Mouse (Mus musculus) liver, embryonic 14.5 days (tissue): Measurements from ENCODE around the gene Asna1. TPM values are rescaled to one million over a fixed set of nuclear protein-coding genes. Genes with fewer than 3 reads are reported as not detected.

Source experiments
- ATAC-seq: fragments of 200-750 bp; cut with Nextera tagmentation; 2 replicates; pipeline ENCODE4 v1.8.0; 2017; ENCODE audit warnings: moderate number of reproducible peaks, mild to moderate bottlenecking, moderate library complexity; ENCODE audit not compliant: insufficient read depth
- DNase-seq, 3 experiments: peaks; one replicate each; pipeline ENCODE4 v3.0.0-alpha.2; 2012 to 2013; ENCODE audit warnings: low read depth in 3 of 3, low spot score in 3 of 3
- H3K27ac ChIP-seq: fragments of 300-500 bp; sonication (generic); 2 replicates; pipeline ENCODE4 v1.5.1; 2014; ENCODE audit warnings: moderate library complexity, mild to moderate bottlenecking, control low read depth, inconsistent platforms
- H3K27me3 ChIP-seq: fragments of 300-500 bp; sonication (generic); 2 replicates; pipeline ENCODE4 v1.6.1; 2014; ENCODE audit warnings: mild to moderate bottlenecking, low read length, moderate library complexity; ENCODE audit not compliant: control insufficient read depth, insufficient read depth
- H3K36me3 ChIP-seq: fragments of 300-500 bp; sonication (generic); replicated peaks from 2 replicates; pipeline ENCODE4 v1.6.1; 2014; ENCODE audit warnings: low read depth; ENCODE audit not compliant: control insufficient read depth, insufficient read depth
- H3K4me1 ChIP-seq, 2 experiments: fragments of 200-500 bp in 1 of 2; fragments of 300-500 bp in 1 of 2; sonication (generic) in 1 of 2; replicated peaks; 2 replicates each; pipeline ENCODE4 v1.6.1; 2012 to 2014; ENCODE audit warnings: antibody characterized with exemption in 1 of 2, inconsistent platforms in 1 of 2, low read length in 1 of 2; ENCODE audit not compliant: control insufficient read depth in 2 of 2, insufficient read depth in 2 of 2
- H3K4me2 ChIP-seq: fragments of 300-500 bp; sonication (generic); 2 replicates; pipeline ENCODE4 v1.6.1; 2014; ENCODE audit warnings: low read depth, mild to moderate bottlenecking, control low read depth, moderate library complexity
- H3K4me3 ChIP-seq, 2 experiments: fragments of 200-500 bp in 1 of 2; fragments of 300-500 bp in 1 of 2; sonication (generic) in 1 of 2; 2 replicates each; pipeline ENCODE4 v1.5.1; 2012 to 2014; ENCODE audit warnings: low read depth in 2 of 2, low read length in 2 of 2, mild to moderate bottlenecking in 2 of 2, control low read depth in 1 of 2, inconsistent platforms in 1 of 2, moderate library complexity in 1 of 2; ENCODE audit not compliant: insufficient read depth in 1 of 2
- H3K9ac ChIP-seq: fragments of 300-500 bp; sonication (generic); replicated peaks from 2 replicates; pipeline ENCODE4 v1.6.1; 2014; ENCODE audit warnings: mild to moderate bottlenecking, control low read depth, moderate library complexity
- H3K9me3 ChIP-seq: fragments of 300-500 bp; sonication (generic); 2 replicates; pipeline ENCODE4 v1.6.1; 2016; ENCODE audit warnings: low read length, mixed read lengths; ENCODE audit not compliant: control insufficient read depth
- CTCF ChIP-seq: IDR thresholded peaks from 2 replicates; pipeline ENCODE4 v1.5.1; 2016; ENCODE audit warnings: antibody characterized with exemption, low read depth, control low read depth
- EP300 ChIP-seq: IDR thresholded peaks from 2 replicates; pipeline ENCODE4 v1.6.1; 2016; ENCODE audit warnings: antibody characterized with exemption, low read depth
- whole genome bisulfite sequencing: fragments of 180-500 bp; shearing (Covaris S2); extraction: QIAGEN DNeasy Blood & Tissue Kit; methylation state at CpG from one replicate; pipeline ENCODE4 v1.1.7; 2014; ENCODE audit not compliant: insufficient replicate concordance; 5-methylcytosine and 5-hydroxymethylcytosine counted together
- polyA plus RNA-seq, 2 experiments: library from polyadenylated mRNA; depleted of rRNA in 1 of 2; stranded (reverse) in 1 of 2; unstranded in 1 of 2; fragments of >200 nt; fragmentation: Nextera tagmentation in 1 of 2; extraction: Ambion mirVana in 1 of 2; gene quantifications; 2 replicates each; pipeline versions ENCODE4 v1.2.1 to v1.2.3; 2012 to 2014

Gene Asna1
- polyA plus RNA-seq, 2 experiments = 56.9 to 85.3 TPM

- 0% methylated on average over 68 of the region's 68 CpGs for WGBS
- peak within 1 kb of the TSS; percentile 61 for H3K27ac ChIP-seq
- peak; percentile 75 to 86 (median 82) for DNase-seq
- no peaks in the 10 kb centered on the region for H3K27me3 ChIP-seq
- TF ChIP-seq EP300 (no peak), CTCF (peak; percentile 25; the same call in 1 of the 2 replicates)
- ATAC-seq = peak; percentile 82
- H3K9ac ChIP-seq = peak within 1 kb of the TSS; percentile 77
- H3K4me1 ChIP-seq = peaks cover 29 to 36% of the 10 kb centered on the region in 2 experiments
- peak within 1 kb of the TSS; percentile 78 to 79 for H3K4me3 ChIP-seq
- peaks cover 19% of the 10 kb centered on the region for H3K36me3 ChIP-seq
- peak within 1 kb of the TSS; percentile 92 for H3K4me2 ChIP-seq
- H3K9me3 ChIP-seq = no peaks in the 10 kb centered on the region
Observed at GRCm38 (mm10) chr8:85071514-85072281, 46.6 kb upstream of the Asna1 start, which contains the start of gene Dhps. Gene Dhps (plus strand): TSS chr8:85071757.

- no peak for TF ChIP-seq CTCF
- Histone ChIP-seq H3K4me3 (peak overlapping the region; percentile 78 to 79), H3K9me3 (no peaks in the 10 kb centered on the region), H3K27ac (peak overlapping the region; percentile 61), H3K27me3 (no peaks in the 10 kb centered on the region), H3K4me2 (peak overlapping the region; percentile 92), H3K4me1 (peaks cover 23 to 30% of the 10 kb centered on the region in 2 experiments), H3K36me3 (peaks cover 19% of the 10 kb centered on the region), H3K9ac (peak overlapping the region; percentile 77)
- ATAC-seq (peak; percentile 14; the same call in 1 of the 2 replicates), DNase-seq (no peak)
- 68% methylated on average over 5 of the region's 5 CpGs for WGBS
Observed at GRCm38 (mm10) chr8:85071041-85071440, 46.0 kb upstream of the Asna1 start.

- H3K36me3 ChIP-seq = no peaks in the 10 kb centered on the region
- H3K27me3 ChIP-seq = no peaks in the 10 kb centered on the region
- TF ChIP-seq EP300 (no peak), CTCF (no peak)
- no peak within 1 kb of the TSS for H3K27ac ChIP-seq
- H3K9ac ChIP-seq = no peak within 1 kb of the TSS
- no peak within 1 kb of the TSS for H3K4me2 ChIP-seq
- H3K4me1 ChIP-seq = peaks cover 13 to 17% of the 10 kb centered on the region in 2 experiments
- H3K9me3 ChIP-seq = no peaks in the 10 kb centered on the region
- DNase-seq (no peak), ATAC-seq (no peak)
- H3K4me3 ChIP-seq = no peak within 1 kb of the TSS
Observed at GRCm38 (mm10) chr8:85067982-85068381, 42.9 kb upstream of the Asna1 start, which contains the start of gene Gm5741. Gene Gm5741 (minus strand): TSS chr8:85067982.

- no peak for ATAC-seq
- H3K4me1 ChIP-seq = peaks cover 7 to 11% of the 10 kb centered on the region in 2 experiments
- no peaks in the 10 kb centered on the region for H3K27me3 ChIP-seq
- DNase-seq = no peak
- TF ChIP-seq CTCF (no peak), EP300 (no peak)
- H3K27ac ChIP-seq = no peak overlapping the region
- no peak overlapping the region for H3K4me2 ChIP-seq
- whole genome bisulfite sequencing = 81% methylated on average over 2 of the region's 2 CpGs
- H3K9me3 ChIP-seq = no peaks in the 10 kb centered on the region
- H3K36me3 ChIP-seq = no peaks in the 10 kb centered on the region
- no peak overlapping the region for H3K4me3 ChIP-seq
- H3K9ac ChIP-seq = no peak overlapping the region
Observed at GRCm38 (mm10) chr8:85067155-85067554, 42.1 kb upstream of the Asna1 start.

GRCm38 (mm10) chr8:85065213-85065612 lies 40.1 kb upstream of the Asna1 start:
- 46% methylated on average over 2 of the region's 2 CpGs for WGBS
- H3K4me3 ChIP-seq = no peak overlapping the region
- TF ChIP-seq CTCF = no peak

More at GRCm38 (mm10) chr8:85065213-85065612, 40.1 kb upstream of the Asna1 start:
- H3K36me3 ChIP-seq = no peaks in the 10 kb centered on the region
- H3K4me1 ChIP-seq = no peaks in the 10 kb centered on the region; a peak in 1 of 4 replicates
- peak; percentile 32; the same call in 1 of the 2 replicates for ATAC-seq
- H3K4me2 ChIP-seq = no peak overlapping the region
- no peaks in the 10 kb centered on the region for H3K9me3 ChIP-seq
- no peak for DNase-seq
- no peak overlapping the region for H3K27ac ChIP-seq
- H3K27me3 ChIP-seq = no peaks in the 10 kb centered on the region
- no peak overlapping the region for H3K9ac ChIP-seq
